8 mouse cellular contexts compared by ENCODE assay signal in genomic region chr7:28218951-28219740, GRCm38 (mm10). TPM values are rescaled to one million over a fixed set of nuclear protein-coding genes. Genes with fewer than 3 reads are reported as not detected.
A peak's percentile ranks its signal among the peaks of the same experiment; 100 is the strongest.
DNase-seq lines count a peak whose midpoint lies in the region; TF ChIP-seq lines count a peak whose summit lies in the region.
"Not testable (repeated sequence)": the region's sequence is repeated elsewhere in the genome, so short reads cannot be mapped to it uniquely, and the experiment has no call there.

No protein-coding gene starts in this region.

- H3K27ac ChIP-seq in CH12.LX (ENCODE audit: insufficient read depth, low read depth), result not testable (repeated sequence)

- H3K4me2 ChIP-seq in CH12.LX (ENCODE audit: insufficient read depth, low read depth, poor library complexity, severe bottlenecking), result peak overlapping the region; percentile 8

- TF ChIP-seq RAD21 in CH12.LX (IDR thresholded peaks at IDR 0.05; ENCODE audit: low read depth, low read length), result not testable (repeated sequence)

- TF ChIP-seq POLR2A in CH12.LX (IDR thresholded peaks at IDR 0.05; ENCODE audit: low read depth, low read length), result not testable (repeated sequence)

- H3K9me3 ChIP-seq in CH12.LX (replicated peaks; ENCODE audit: low read length), result not testable (repeated sequence)

- H3K9ac ChIP-seq in CH12.LX (ENCODE audit: insufficient read depth, low read depth), result not testable (repeated sequence)

- peak overlapping the region in 1 of 3 experiments; percentile 2 for H3K4me3 ChIP-seq in CH12.LX (replicated peaks in 1 of 3; ENCODE audit: low read depth in 2 of 3, low read length in 2 of 3, poor library complexity in 1 of 3)

- DNase-seq in CH12.LX (ENCODE audit: extremely low read depth), result not testable (repeated sequence)
- peak; percentile 46 for DNase-seq in adrenal gland, postnatal 25 days
- DNase-seq in cerebellum, adult 9-11 months, result peak; percentile 34
- peak; percentile 45 to 55 for DNase-seq in frontal cortex, postnatal 14 days (ENCODE audit: low spot score in 2 of 2)
- DNase-seq in kidney, adult 8-10 months, result peak; percentile 84 to 87
- DNase-seq in layer of hippocampus, adult 9-10 months (ENCODE audit: low spot score), result peak; percentile 30
- peak; percentile 46 to 76 for DNase-seq in left cerebral cortex, postnatal 25 days (ENCODE audit: low spot score in 2 of 2)
- peak; percentile 89 for DNase-seq in right cerebral cortex, postnatal 10 days (ENCODE audit: low spot score in 2 of 2)

- dilution Hi-C loops in CH12.LX (cut with MboI; ENCODE audit: extremely low pct_ligation_motif_present, extremely low pct_unique_long_range_greater_than_20kb, low sequenced_read_pairs), result not testable (repeated sequence)

- not testable (repeated sequence) for H3K79me2 ChIP-seq in CH12.LX (replicated peaks; ENCODE audit: control insufficient read depth, extremely low read depth, insufficient read depth, poor library complexity, severe bottlenecking)

- intact Hi-C loops in left cerebral cortex, postnatal 25 days (cut with DNase I), result not testable (repeated sequence)

- peak in 1 of 2 experiments; percentile 19; a peak in 1 of 4 replicates for TF ChIP-seq CTCF in CH12.LX (conservative IDR thresholded peaks at IDR 0.05 in 1 of 2, IDR thresholded peaks at IDR 0.05 in 1 of 2; ENCODE audit: low read depth in 2 of 2, low read length in 2 of 2)

- H3K36me3 ChIP-seq in CH12.LX (replicated peaks in 1 of 2; ENCODE audit: control insufficient read depth in 1 of 2, insufficient read depth in 1 of 2, low read length in 1 of 2), result not testable (repeated sequence)

- H3K4me1 ChIP-seq in CH12.LX (ENCODE audit: control insufficient read depth in 1 of 2, insufficient read depth in 2 of 2), result not testable (repeated sequence)

- TF ChIP-seq EP300 in CH12.LX (IDR thresholded peaks at IDR 0.05; ENCODE audit: low read length), result not testable (repeated sequence)

- H3K27me3 ChIP-seq in CH12.LX (replicated peaks), result not testable (repeated sequence)

- in situ Hi-C loops in CH12.LX (cut with MboI; ENCODE audit: low pct_ligation_motif_present, low pct_unique_long_range_greater_than_20kb, low sequenced_read_pairs), result loop anchor here (10.0 kb wide), 1 partner anchor 74 kb away; no protein-coding TSS in a partner anchor

RNA-seq across cellular contexts. Expression of gene Dyrk1b, which starts 39.9 kb away (rescaled TPM):
- total RNA-seq in CH12.LX (2012; rRNA removed) (0.47 and 0.67 TPM in 2 replicates), CH12.LX (2014; rRNA removed) (0.26 TPM in 1 of 2 replicates, not detected in the other)
- 0.51 and 0.60 TPM in 2 replicates for polyA plus RNA-seq in CH12.LX (2012; ENCODE audit: insufficient read length, low read depth)
- total RNA-seq in adrenal gland, postnatal 25 days (2021), result 42.3 and 46.2 TPM in 2 replicates
- total RNA-seq in left cerebral cortex, postnatal 25 days (2021), result 10 to 100 TPM; 44.2 to 47.0 TPM

RNA-seq across cellular contexts. Expression of gene Eid2, which starts 48.5 kb away (rescaled TPM):
- total RNA-seq in CH12.LX (2012; rRNA removed) (not detected in 2 replicates), CH12.LX (2014; rRNA removed) (not detected in 2 replicates)
- polyA plus RNA-seq in CH12.LX (2012; ENCODE audit: insufficient read length, low read depth), result not detected in 2 replicates
- 22.5 and 26.6 TPM in 2 replicates for total RNA-seq in adrenal gland, postnatal 25 days (2021)
- total RNA-seq in left cerebral cortex, postnatal 25 days (2021), result 10 to 100 TPM; 58.4 to 61.2 TPM

RNA-seq across cellular contexts. Expression of gene Fbl, which starts 49.6 kb away (rescaled TPM):
- total RNA-seq in CH12.LX (2012; rRNA removed) (180 and 214 TPM in 2 replicates), CH12.LX (2014; rRNA removed) (140 and 151 TPM in 2 replicates)
- 426 and 516 TPM in 2 replicates for polyA plus RNA-seq in CH12.LX (2012; ENCODE audit: insufficient read length, low read depth)
- 91.9 and 107 TPM in 2 replicates for total RNA-seq in adrenal gland, postnatal 25 days (2021)
- 10 to 100 TPM; 51.5 to 55.3 TPM for total RNA-seq in left cerebral cortex, postnatal 25 days (2021)

RNA-seq across cellular contexts. Expression of gene Eid2b, which starts 58.4 kb away (rescaled TPM):
- total RNA-seq in CH12.LX (2012; rRNA removed), result 3.2 and 3.3 TPM in 2 replicates
- 3.2 and 3.8 TPM in 2 replicates for total RNA-seq in CH12.LX (2014; rRNA removed)
- polyA plus RNA-seq in CH12.LX (2012; ENCODE audit: insufficient read length, low read depth), result 1.6 and 1.8 TPM in 2 replicates
- total RNA-seq in adrenal gland, postnatal 25 days (2021), result 19.2 and 21.1 TPM in 2 replicates
- total RNA-seq in left cerebral cortex, postnatal 25 days (2021), result 10 to 100 TPM; 32.5 to 34.3 TPM

Comparison
In these comparisons a context has a peak if more than half of its experiments do, and no peak if none do; other contexts are left out.
1. RNA of gene Dyrk1b, which starts 39.9 kb away (total RNA-seq): 44.2 to 47.0 TPM in left cerebral cortex, postnatal 25 days and 42.3 to 46.2 TPM in adrenal gland, postnatal 25 days; 0.26 to 0.67 TPM in CH12.LX; every median in the first group is over 10 times any median in the second.
2. RNA of gene Eid2, which starts 48.5 kb away (total RNA-seq): 58.4 to 61.2 TPM in left cerebral cortex, postnatal 25 days and 22.5 to 26.6 TPM in adrenal gland, postnatal 25 days; not detected in CH12.LX; every median in the first group is over 10 times any median in the second.